Mouse (Mus musculus) ES-Bruce4 (cell line): Measurements from ENCODE around the gene Dbh. TPM values are rescaled to one million over a fixed set of nuclear protein-coding genes. Genes with fewer than 3 reads are reported as not detected.

ENCODE experiments used
- H3K27ac ChIP-seq: 2 replicates; pipeline ENCODE4 v1.5.1; 2012; ENCODE audit warnings: low read length, inconsistent platforms; ENCODE audit not compliant: insufficient read depth
- H3K27me3 ChIP-seq: 2 replicates; pipeline ENCODE4 v1.6.1; 2012; ENCODE audit warnings: mild to moderate bottlenecking, low read length, inconsistent platforms; ENCODE audit not compliant: control insufficient read depth, poor library complexity, insufficient read depth, severe bottlenecking
- H3K36me3 ChIP-seq: 2 replicates; pipeline ENCODE4 v1.6.1; 2012; ENCODE audit warnings: inconsistent platforms, mild to moderate bottlenecking, low read length, moderate library complexity; ENCODE audit not compliant: control insufficient read depth, poor library complexity, insufficient read depth, severe bottlenecking
- H3K4me1 ChIP-seq: one replicate; pipeline ENCODE4 v1.8.1; 2011; ENCODE audit warnings: low read length; ENCODE audit not compliant: control insufficient read depth, insufficient read depth
- H3K4me3 ChIP-seq: 2 replicates; pipeline ENCODE4 v1.5.1; 2011; ENCODE audit warnings: low read depth, mild to moderate bottlenecking, low read length
- H3K9ac ChIP-seq: 2 replicates; pipeline ENCODE4 v1.6.1; 2012; ENCODE audit warnings: low read depth, mild to moderate bottlenecking, inconsistent platforms; ENCODE audit not compliant: poor library complexity, severe bottlenecking
- H3K9me3 ChIP-seq: replicated peaks from 2 replicates; pipeline ENCODE4 v1.6.1; 2012; ENCODE audit warnings: mild to moderate bottlenecking, low read length, inconsistent platforms; ENCODE audit not compliant: control insufficient read depth, poor library complexity, insufficient read depth, severe bottlenecking
- CTCF ChIP-seq: IDR thresholded peaks from one replicate; pipeline ENCODE4 v1.8.1; 2011; ENCODE audit warnings: low read depth, low read length
- EP300 ChIP-seq: IDR thresholded peaks from 2 replicates; pipeline ENCODE4 v1.6.1; 2011; ENCODE audit warnings: low read depth, low read length; ENCODE audit not compliant: insufficient read depth
- POLR2A ChIP-seq: IDR thresholded peaks from one replicate; pipeline ENCODE4 v1.8.1; 2011; ENCODE audit warnings: low read length; ENCODE audit not compliant: insufficient read depth
- polyA plus RNA-seq: library from polyadenylated mRNA; stranded (reverse); fragments of >200 nt; gene quantifications from 2 replicates; pipeline ENCODE4 v1.2.4, GENCODE M21; 2011; ENCODE audit warnings: low read depth; ENCODE audit not compliant: missing spikeins, insufficient read depth, insufficient read length

The Dbh gene
- polyA plus RNA-seq, 1 experiment = not detected

- H3K4me3 ChIP-seq = no peak overlapping the region
- H3K4me1 ChIP-seq = no peaks in the 10 kb centered on the region
- H3K9ac ChIP-seq = no peak overlapping the region
- H3K9me3 ChIP-seq = no peaks in the 10 kb centered on the region
- no peak overlapping the region for H3K27ac ChIP-seq
- no peaks in the 10 kb centered on the region for H3K36me3 ChIP-seq
- TF ChIP-seq EP300 = no peak
- no peak for TF ChIP-seq POLR2A
- TF ChIP-seq CTCF = no peak
- H3K27me3 ChIP-seq = no peaks in the 10 kb centered on the region
Measured at GRCm38 (mm10) chr2:27215537-27215936, 50.5 kb downstream of the Dbh start.

GRCm38 (mm10) chr2:27218121-27218544 is 53.1 kb downstream of the Dbh start:
- Histone ChIP-seq H3K4me3 (no peak overlapping the region), H3K9me3 (no peaks in the 10 kb centered on the region), H3K27me3 (no peaks in the 10 kb centered on the region), H3K36me3 (no peaks in the 10 kb centered on the region), H3K27ac (no peak overlapping the region), H3K9ac (no peak overlapping the region), H3K4me1 (no peaks in the 10 kb centered on the region)
- TF ChIP-seq POLR2A = no peak
- no peak for TF ChIP-seq CTCF
- TF ChIP-seq EP300 = no peak

- Histone ChIP-seq H3K4me3 (no peak overlapping the region), H3K27ac (no peak overlapping the region), H3K4me1 (no peaks in the 10 kb centered on the region), H3K9me3 (no peaks in the 10 kb centered on the region), H3K27me3 (no peaks in the 10 kb centered on the region), H3K36me3 (no peaks in the 10 kb centered on the region), H3K9ac (no peak overlapping the region)
- TF ChIP-seq POLR2A (no peak), EP300 (no peak), CTCF (no peak)
Measured at GRCm38 (mm10) chr2:27218569-27218968, 53.5 kb downstream of the Dbh start.

- Histone ChIP-seq H3K4me3 (no peak overlapping the region), H3K4me1 (no peaks in the 10 kb centered on the region), H3K9ac (no peak overlapping the region), H3K27ac (no peak overlapping the region), H3K36me3 (no peaks in the 10 kb centered on the region), H3K9me3 (no peaks in the 10 kb centered on the region), H3K27me3 (no peaks in the 10 kb centered on the region)
- TF ChIP-seq POLR2A (no peak), CTCF (no peak), EP300 (no peak)
Measured at GRCm38 (mm10) chr2:27223012-27223421, 58.0 kb downstream of the Dbh start.

DNA sequence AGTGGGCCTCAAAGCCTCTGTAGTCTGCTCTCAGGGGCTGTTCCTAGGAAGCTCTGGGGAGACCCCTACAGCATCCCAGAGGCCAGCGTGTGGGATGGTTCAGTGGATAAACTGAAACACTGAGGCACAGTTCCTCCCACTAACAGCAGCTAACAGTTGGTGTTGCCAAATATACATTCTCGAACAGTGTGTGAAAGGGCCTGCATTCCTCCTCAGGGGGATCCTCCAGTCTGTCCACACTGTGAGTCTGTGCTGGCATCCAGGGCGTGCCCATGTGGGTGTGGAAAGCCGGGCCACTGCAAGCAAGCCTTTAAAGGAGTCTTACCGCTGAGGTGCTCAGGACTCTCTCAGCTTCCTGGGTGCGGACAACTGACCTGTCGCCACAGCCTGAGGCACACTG is 61.5 kb downstream of the Dbh start:
- Histone ChIP-seq H3K4me1 (no peaks in the 10 kb centered on the region), H3K27me3 (no peaks in the 10 kb centered on the region), H3K9me3 (no peaks in the 10 kb centered on the region), H3K36me3 (no peaks in the 10 kb centered on the region), H3K9ac (no peak overlapping the region), H3K27ac (no peak overlapping the region), H3K4me3 (no peak overlapping the region)
- TF ChIP-seq POLR2A (no peak), CTCF (no peak), EP300 (no peak)

DNA sequence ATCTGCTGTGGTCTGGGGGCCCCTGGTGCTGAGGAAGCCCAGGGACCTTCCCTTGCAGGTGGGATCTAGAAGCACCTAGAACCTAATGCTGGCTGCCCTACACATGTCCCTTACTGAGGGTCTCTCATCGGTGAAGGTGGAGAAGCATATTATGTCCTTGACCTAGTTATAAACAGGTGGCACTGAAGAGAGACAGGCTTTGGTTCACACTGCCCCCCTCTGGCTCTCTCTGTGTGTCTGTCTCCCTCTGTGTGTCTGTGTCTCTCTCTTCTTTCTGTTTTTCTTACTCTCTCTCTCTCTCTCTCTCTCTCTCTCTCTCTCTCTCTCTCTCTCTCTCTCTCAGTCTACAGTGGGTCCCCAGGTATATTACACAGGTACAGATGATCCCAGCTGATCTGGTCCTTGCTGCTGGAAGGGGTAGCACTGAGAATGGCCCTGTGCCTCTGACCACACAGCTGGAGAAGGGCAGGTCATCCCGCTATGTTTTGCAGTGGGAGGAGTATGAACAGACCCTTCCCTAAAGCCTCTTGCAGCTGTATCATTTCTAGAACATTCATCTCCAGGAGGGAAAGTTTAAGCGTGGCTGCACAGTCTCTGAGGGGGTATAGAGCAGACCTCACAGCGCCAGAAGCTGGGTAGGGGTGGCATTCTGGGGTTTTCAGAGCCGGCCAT is 63.9 kb downstream of the Dbh start:
- no peaks in the 10 kb centered on the region for H3K36me3 ChIP-seq
- H3K4me1 ChIP-seq = no peaks in the 10 kb centered on the region
- no peaks in the 10 kb centered on the region for H3K27me3 ChIP-seq
- H3K9me3 ChIP-seq = no peaks in the 10 kb centered on the region
- no peak overlapping the region for H3K27ac ChIP-seq
- no peak overlapping the region for H3K4me3 ChIP-seq
- no peak overlapping the region for H3K9ac ChIP-seq
- TF ChIP-seq POLR2A = no peak
- TF ChIP-seq EP300 = no peak
